Mouse (Mus musculus) heart, postnatal 0 days (tissue): Measurements from ENCODE around the gene Amt.

Experiments
- CTCF ChIP-seq: IDR thresholded peaks from 2 replicates; pipeline ENCODE4 v1.5.1; 2016; ENCODE audit warnings: antibody characterized with exemption, control low read depth, low read depth
- EP300 ChIP-seq: IDR thresholded peaks from 2 replicates; pipeline ENCODE4 v1.6.1; 2016; ENCODE audit warnings: antibody characterized with exemption, low read depth

GRCm38 (mm10) chr9:108337848-108338550 is 41.3 kb downstream of the Amt start:
- TF ChIP-seq CTCF (no peak), EP300 (no peak)
